Mouse (Mus musculus) CH12.LX (cell line): ENCODE measurements at regions not wholly inside any gene's neighbourhood (a gene's known extent, or its start where the extent isn't known, plus 50 kb on each side); places are given as distances from the start of the nearest gene placed in this dataset.

ENCODE experiments used
- DNase-seq: peaks from one replicate; pipeline ENCODE4 v3.0.0-alpha.2; 2013; ENCODE audit errors: extremely low read depth
- H3K27ac ChIP-seq: 2 replicates; pipeline ENCODE4 v1.5.1; 2012; ENCODE audit warnings: low read depth, mild to moderate bottlenecking, control low read depth, moderate library complexity; ENCODE audit not compliant: insufficient read depth
- H3K27me3 ChIP-seq: replicated peaks from 2 replicates; pipeline ENCODE3; 2012; ENCODE audit warnings: inconsistent platforms
- H3K36me3 ChIP-seq, 2 experiments: replicated peaks in 1 of 2; 2 replicates each; pipeline versions ENCODE3 to v1.6.1; 2012; ENCODE audit warnings: inconsistent platforms in 1 of 2, low read length in 1 of 2, mild to moderate bottlenecking in 1 of 2, mixed read lengths in 1 of 2, moderate library complexity in 1 of 2; ENCODE audit not compliant: control insufficient read depth in 1 of 2, insufficient read depth in 1 of 2
- H3K4me1 ChIP-seq, 2 experiments: 2 replicates each; pipeline ENCODE4 v1.6.1; 2012; ENCODE audit warnings: inconsistent platforms in 1 of 2, moderate library complexity in 1 of 2; ENCODE audit not compliant: insufficient read depth in 2 of 2, control insufficient read depth in 1 of 2
- H3K4me2 ChIP-seq: 2 replicates; pipeline ENCODE4 v1.6.1; 2012; ENCODE audit warnings: low read depth, mild to moderate bottlenecking, control low read depth; ENCODE audit not compliant: poor library complexity, insufficient read depth, severe bottlenecking
- H3K4me3 ChIP-seq, 3 experiments: fragments of 150-350 bp in 1 of 3; sonication (generic) in 1 of 3; replicated peaks in 1 of 3; 2 replicates each; pipeline versions ENCODE3 to v1.5.1; 2011 to 2012; ENCODE audit warnings: low read depth in 2 of 3, low read length in 2 of 3, mild to moderate bottlenecking in 2 of 3, moderate library complexity in 2 of 3, control low read depth in 1 of 3, improper control_type of control experiment in 1 of 3, inconsistent platforms in 1 of 3, mixed read lengths in 1 of 3; ENCODE audit not compliant: poor library complexity in 1 of 3
- H3K79me2 ChIP-seq: replicated peaks from 2 replicates; pipeline ENCODE4 v1.6.1; 2012; ENCODE audit warnings: mild to moderate bottlenecking, moderate library complexity; ENCODE audit not compliant: control insufficient read depth, poor library complexity, insufficient read depth, severe bottlenecking; ENCODE audit errors: extremely low read depth
- H3K9ac ChIP-seq: 2 replicates; pipeline ENCODE4 v1.6.1; 2012; ENCODE audit warnings: low read depth, mild to moderate bottlenecking, control low read depth, moderate library complexity; ENCODE audit not compliant: insufficient read depth
- H3K9me3 ChIP-seq: replicated peaks from 2 replicates; pipeline ENCODE3; 2012; ENCODE audit warnings: low read length, inconsistent platforms, mixed read lengths
- BHLHE40 ChIP-seq: IDR thresholded peaks from 2 replicates; pipeline ENCODE4 v1.6.1; 2011; ENCODE audit warnings: mild to moderate bottlenecking, low read depth, low read length, improper control_type of control experiment
- CTCF ChIP-seq, 2 experiments: IDR thresholded peaks in 1 of 2; conservative IDR thresholded peaks in 1 of 2; 2 replicates each; pipeline ENCODE4 v1.5.1; 2011 to 2012; ENCODE audit warnings: low read depth in 2 of 2, low read length in 2 of 2, improper control_type of control experiment in 1 of 2, inconsistent platforms in 1 of 2, mild to moderate bottlenecking in 1 of 2, moderate library complexity in 1 of 2
- E2F4 ChIP-seq: IDR thresholded peaks from 2 replicates; pipeline ENCODE4 v1.6.1; 2011; ENCODE audit warnings: low read depth, low read length, improper control_type of control experiment; ENCODE audit not compliant: insufficient replicate concordance
- ELF1 ChIP-seq: IDR thresholded peaks from 2 replicates; pipeline ENCODE4 v1.6.1; 2014; ENCODE audit warnings: low read depth, mild to moderate bottlenecking, inconsistent platforms, low read length, improper control_type of control experiment
- HCFC1 ChIP-seq: IDR thresholded peaks from 2 replicates; pipeline ENCODE4 v1.6.1; 2012; ENCODE audit warnings: low read depth, mild to moderate bottlenecking, inconsistent platforms, low read length, improper control_type of control experiment
- IRF4 ChIP-seq: IDR thresholded peaks from 2 replicates; pipeline ENCODE4 v1.6.1; 2014; ENCODE audit warnings: low read depth, mild to moderate bottlenecking, inconsistent platforms, low read length, improper control_type of control experiment
- JUN ChIP-seq: IDR thresholded peaks from 2 replicates; pipeline ENCODE4 v1.6.1; 2011; ENCODE audit warnings: low read depth, mild to moderate bottlenecking, low read length, improper control_type of control experiment, moderate library complexity; ENCODE audit not compliant: insufficient read depth
- JUND ChIP-seq: conservative IDR thresholded peaks from 2 replicates; pipeline ENCODE4 v1.6.1; 2011; ENCODE audit warnings: low read depth, low read length, improper control_type of control experiment
- MAX ChIP-seq: IDR thresholded peaks from 2 replicates; pipeline ENCODE4 v1.6.1; 2011; ENCODE audit warnings: low read length, improper control_type of control experiment
- MAZ ChIP-seq: IDR thresholded peaks from 2 replicates; pipeline ENCODE4 v1.6.1; 2012; ENCODE audit warnings: low read depth, mild to moderate bottlenecking, inconsistent platforms, low read length, improper control_type of control experiment, moderate library complexity
- MEF2A ChIP-seq: IDR thresholded peaks from 2 replicates; pipeline ENCODE4 v1.6.1; 2014; ENCODE audit warnings: low read depth, mild to moderate bottlenecking, inconsistent platforms, low read length, improper control_type of control experiment, borderline replicate concordance
- MXI1 ChIP-seq: IDR thresholded peaks from 2 replicates; pipeline ENCODE4 v1.6.1; 2011; ENCODE audit warnings: mild to moderate bottlenecking, low read depth, low read length, improper control_type of control experiment
- NRF1 ChIP-seq: IDR thresholded peaks from 2 replicates; pipeline ENCODE4 v1.6.1; 2014; ENCODE audit warnings: low read depth, mild to moderate bottlenecking, inconsistent platforms, low read length, improper control_type of control experiment, moderate library complexity
- RCOR1 ChIP-seq: conservative IDR thresholded peaks from 2 replicates; pipeline ENCODE4 v1.6.1; 2012; ENCODE audit warnings: low read depth, mild to moderate bottlenecking, inconsistent platforms, low read length, improper control_type of control experiment
- SIN3A ChIP-seq: IDR thresholded peaks from 2 replicates; pipeline ENCODE4 v1.6.1; 2012; ENCODE audit warnings: low read length, improper control_type of control experiment, inconsistent platforms
- TBP ChIP-seq: conservative IDR thresholded peaks from 2 replicates; pipeline ENCODE4 v1.6.1; 2011; ENCODE audit warnings: low read depth, low read length, improper control_type of control experiment
- USF1 ChIP-seq: IDR thresholded peaks from 2 replicates; pipeline ENCODE4 v1.6.1; 2014; ENCODE audit warnings: low read depth, mild to moderate bottlenecking, inconsistent platforms, low read length, improper control_type of control experiment
- USF2 ChIP-seq: conservative IDR thresholded peaks from 2 replicates; pipeline ENCODE4 v1.6.1; 2011; ENCODE audit warnings: low read depth, low read length, improper control_type of control experiment
- dilution Hi-C: fragments of 300-500 bp; cut with MboI; formaldehyde crosslinking; loops from 2 replicates; pipeline ENCODE4 v1.14.3; 2020; ENCODE audit warnings: low sequenced_read_pairs; ENCODE audit not compliant: extremely low pct_unique_long_range_greater_than_20kb, extremely low pct_ligation_motif_present
- in situ Hi-C: fragments of 300-500 bp; cut with MboI; formaldehyde crosslinking; loops from 3 replicates; pipeline ENCODE4 v1.14.3; 2019; ENCODE audit warnings: low sequenced_read_pairs, low pct_ligation_motif_present, low pct_unique_long_range_greater_than_20kb, mixed read lengths

DNA sequence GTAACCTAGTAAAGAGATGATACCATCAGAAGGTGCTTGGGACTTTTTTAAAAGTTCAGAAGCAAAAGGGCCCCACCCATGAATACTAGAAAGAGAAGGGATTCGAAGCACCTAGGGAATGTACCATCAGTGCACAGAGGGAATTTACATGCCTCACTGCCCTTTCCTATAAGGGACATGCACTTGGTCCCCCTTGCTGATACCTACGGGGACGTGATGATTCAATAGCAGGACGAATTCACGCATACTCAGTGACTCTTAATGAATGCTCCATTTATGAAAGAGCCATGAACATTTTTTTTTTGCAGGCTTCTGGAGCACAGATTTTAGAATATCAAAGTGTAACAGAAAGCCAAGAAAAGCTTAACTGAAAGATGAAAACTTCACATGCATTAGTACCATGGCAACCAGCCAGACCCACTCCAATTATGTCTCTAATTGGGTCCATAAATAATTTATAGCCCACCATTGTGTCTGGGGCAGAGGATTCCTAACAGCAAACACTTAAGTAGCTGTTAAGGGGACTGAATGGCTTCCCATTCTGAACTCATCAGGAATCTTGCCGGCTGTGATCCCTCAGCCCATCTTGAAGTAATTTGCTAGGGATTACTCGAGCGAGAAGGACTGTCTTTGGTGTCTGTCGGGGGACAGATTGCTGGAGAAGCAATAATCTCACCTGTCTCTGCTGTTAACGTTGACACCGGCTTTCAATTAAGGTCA, 59.4 kb upstream of the Prokr2 start:
- no peaks in the 10 kb centered on the region for H3K79me2 ChIP-seq
- no peaks in the 10 kb centered on the region for H3K36me3 ChIP-seq
- no peaks in the 10 kb centered on the region for H3K9me3 ChIP-seq
- in situ Hi-C loops (no loop called here), dilution Hi-C loops (no loop called here)
- H3K27me3 ChIP-seq: peaks cover 4% of the 10 kb centered on the region
- H3K27ac ChIP-seq: no peak overlapping the region
- H3K4me3 ChIP-seq: no peak overlapping the region
- TF ChIP-seq USF2 (no peak), RCOR1 (no peak), SIN3A (no peak), ELF1 (no peak), TBP (no peak), MAX (no peak), IRF4 (no peak), E2F4 (no peak), BHLHE40 (no peak), NRF1 (no peak), JUND (no peak), USF1 (no peak), JUN (no peak), HCFC1 (no peak), MXI1 (no peak), CTCF (conservative IDR thresholded peaks at IDR 0.05 in 1 of 2, IDR thresholded peaks at IDR 0.05 in 1 of 2; ENCODE audit: low read depth in 2 of 2, low read length in 2 of 2) (no peak), MEF2A (no peak), MAZ (no peak)
- H3K9ac ChIP-seq: no peak overlapping the region
- DNase-seq: no peak
- H3K4me2 ChIP-seq: no peak overlapping the region
- peaks cover 5 to 9% of the 10 kb centered on the region in 2 experiments; a peak in 3 of 4 replicates for H3K4me1 ChIP-seq
